Mouse (Mus musculus): ENCODE measurements around the gene Rere.

DNA sequence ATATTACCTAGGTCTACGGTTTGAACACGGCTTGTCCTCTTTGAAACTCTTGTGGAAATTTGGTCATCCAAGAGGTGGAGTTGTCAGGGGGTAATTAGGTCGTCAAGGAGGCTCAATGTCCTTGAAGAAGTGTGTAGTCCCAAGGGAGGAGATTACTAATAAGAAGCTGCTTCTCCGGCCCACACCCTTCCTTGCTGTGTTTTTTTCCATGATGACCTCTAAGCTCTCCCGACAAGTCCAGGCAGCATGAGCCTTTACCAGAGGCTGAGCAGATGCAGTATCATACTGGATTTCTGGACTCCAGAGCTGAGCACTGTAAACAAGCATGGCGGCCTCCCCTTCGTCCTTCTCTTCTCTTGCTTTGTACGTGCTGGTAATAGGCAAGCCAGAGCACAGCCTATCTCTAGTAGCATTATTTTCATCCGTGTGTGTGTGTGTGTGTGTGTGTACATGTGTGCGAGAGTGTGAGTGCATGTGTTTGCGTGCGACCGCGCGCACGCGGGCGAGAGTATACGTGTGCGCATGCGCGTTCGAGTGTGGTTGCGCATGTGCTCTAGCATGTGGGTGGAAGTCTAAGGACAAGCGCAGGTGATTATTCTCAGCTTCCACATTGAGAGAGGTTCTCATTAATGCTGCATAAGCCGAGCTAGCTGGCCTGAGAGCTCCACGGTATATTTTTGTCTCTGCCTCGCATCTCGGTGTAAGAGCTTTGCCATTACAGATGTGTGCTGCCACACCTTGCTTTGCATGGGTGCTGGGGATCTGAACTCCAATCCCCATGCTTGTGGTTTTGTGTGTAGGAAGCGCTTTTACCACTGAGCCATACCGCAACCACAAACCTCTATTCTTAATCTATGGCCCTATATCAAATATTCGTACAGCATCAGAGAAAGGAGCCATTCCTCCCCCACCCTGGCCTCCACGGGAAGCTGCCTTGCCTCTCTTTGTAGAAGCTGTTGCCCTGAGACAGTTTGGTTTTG, 12.5 kb upstream of the Rere start:
- no peak for TF ChIP-seq ZNF384 (IDR thresholded peaks at IDR 0.05; ENCODE audit: low read depth, low read length)
- TF ChIP-seq MAFK (IDR thresholded peaks at IDR 0.05; ENCODE audit: borderline replicate concordance, low read depth, low read length) = peak; percentile 79; the same call in 1 of the 2 replicates
- peak; percentile 93 for TF ChIP-seq MAX (IDR thresholded peaks at IDR 0.05; ENCODE audit: low read length)
- TF ChIP-seq ZKSCAN1 (IDR thresholded peaks at IDR 0.05; ENCODE audit: low read depth, low read length) = no peak
- TF ChIP-seq TAL1 (IDR thresholded peaks at IDR 0.05; ENCODE audit: low read length) = peak; percentile 10; the same call in 1 of the 2 replicates
- TF ChIP-seq ZC3H11A (IDR thresholded peaks at IDR 0.05; ENCODE audit: low read depth, low read length) = no peak
- no peak for TF ChIP-seq CTCF (IDR thresholded peaks at IDR 0.05 in 2 of 3, conservative IDR thresholded peaks at IDR 0.05 in 1 of 3; ENCODE audit: control insufficient read depth in 1 of 3, insufficient read depth in 1 of 3, low read depth in 2 of 3, low read length in 3 of 3, poor library complexity in 1 of 3, severe bottlenecking in 1 of 3)

Data from MEL (cell line).